Mouse (Mus musculus) gonadal fat pad, adult 2 months (tissue): ENCODE data around the gene 1520401A03Rik. TPM values are rescaled to one million over a fixed set of nuclear protein-coding genes. Genes with fewer than 3 reads are reported as not detected.
"Not testable (repeated sequence)": the region's sequence is repeated elsewhere in the genome, so short reads cannot be mapped to it uniquely, and the experiment has no call there.

ENCODE experiments used
- DNase-seq: peaks from one replicate; pipeline ENCODE4 v3.0.0-alpha.2; 2012; ENCODE audit warnings: low read depth
- polyA plus RNA-seq: library from polyadenylated mRNA; depleted of rRNA; stranded (reverse); fragments of >200 nt; gene quantifications from 2 replicates; pipeline ENCODE4 v1.2.3, GENCODE M21; 2012; rRNA removed

1520401A03Rik gene
- 0.16 and 0.28 TPM in 2 replicates for polyA plus RNA-seq

DNA sequence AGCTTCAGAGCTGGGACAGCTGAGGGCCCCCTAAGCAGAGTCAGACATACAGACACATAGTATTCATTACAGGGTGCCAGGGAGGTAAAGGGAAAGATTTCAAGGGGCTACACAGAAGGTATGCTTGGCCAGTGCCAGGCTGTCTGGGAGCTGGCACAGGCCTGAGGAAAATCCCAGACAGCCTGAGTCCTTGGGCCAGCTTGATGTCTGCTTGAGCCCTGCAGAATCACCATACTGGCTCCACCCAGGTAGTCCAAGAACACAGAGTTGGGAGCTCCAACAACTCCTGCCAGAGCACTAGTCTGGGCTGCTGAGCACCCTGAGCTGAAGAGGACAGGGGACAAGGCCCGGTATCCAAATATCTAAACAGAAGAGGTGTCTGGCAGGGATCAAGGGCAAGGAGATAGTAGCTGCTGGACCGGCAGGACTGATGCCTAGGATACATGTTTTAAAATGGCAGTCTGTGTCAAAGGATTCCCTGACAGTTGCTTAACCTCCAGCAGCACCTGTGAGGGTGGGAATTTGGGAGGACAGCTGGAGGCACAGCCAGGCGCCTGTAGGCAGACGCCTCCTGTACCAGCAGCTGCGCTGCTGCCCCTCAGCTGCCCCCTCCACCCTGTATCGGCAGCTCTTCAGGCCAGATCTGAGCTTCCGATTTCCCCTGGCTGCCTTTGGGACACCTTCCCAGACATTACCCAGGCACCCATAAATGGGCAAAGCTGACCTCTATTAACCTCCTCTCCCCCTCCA, at the start of gene 1520401A03Rik:
Gene 1520401A03Rik, minus strand, starts transcription at position 408 of the 750 bp plus-strand sequence.
- no peak for DNase-seq

DNA sequence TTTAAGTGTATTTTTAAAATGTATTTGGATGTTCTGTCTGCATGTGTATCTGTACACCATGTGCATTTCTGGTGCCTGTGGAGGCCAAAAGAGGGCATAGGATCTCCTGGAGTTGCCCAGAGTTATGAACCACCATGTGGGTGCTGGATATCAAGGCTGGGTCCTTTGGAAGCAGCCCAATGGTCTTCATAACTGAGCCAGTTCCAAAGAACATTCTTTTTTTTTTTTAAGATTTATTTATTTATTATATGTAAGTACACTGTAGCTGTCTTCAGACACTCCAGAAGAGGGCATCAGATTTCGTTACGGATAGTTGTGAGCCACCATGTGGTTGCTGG, 49.6 kb upstream of the 1520401A03Rik start:
- not testable (repeated sequence) for DNase-seq

DNA sequence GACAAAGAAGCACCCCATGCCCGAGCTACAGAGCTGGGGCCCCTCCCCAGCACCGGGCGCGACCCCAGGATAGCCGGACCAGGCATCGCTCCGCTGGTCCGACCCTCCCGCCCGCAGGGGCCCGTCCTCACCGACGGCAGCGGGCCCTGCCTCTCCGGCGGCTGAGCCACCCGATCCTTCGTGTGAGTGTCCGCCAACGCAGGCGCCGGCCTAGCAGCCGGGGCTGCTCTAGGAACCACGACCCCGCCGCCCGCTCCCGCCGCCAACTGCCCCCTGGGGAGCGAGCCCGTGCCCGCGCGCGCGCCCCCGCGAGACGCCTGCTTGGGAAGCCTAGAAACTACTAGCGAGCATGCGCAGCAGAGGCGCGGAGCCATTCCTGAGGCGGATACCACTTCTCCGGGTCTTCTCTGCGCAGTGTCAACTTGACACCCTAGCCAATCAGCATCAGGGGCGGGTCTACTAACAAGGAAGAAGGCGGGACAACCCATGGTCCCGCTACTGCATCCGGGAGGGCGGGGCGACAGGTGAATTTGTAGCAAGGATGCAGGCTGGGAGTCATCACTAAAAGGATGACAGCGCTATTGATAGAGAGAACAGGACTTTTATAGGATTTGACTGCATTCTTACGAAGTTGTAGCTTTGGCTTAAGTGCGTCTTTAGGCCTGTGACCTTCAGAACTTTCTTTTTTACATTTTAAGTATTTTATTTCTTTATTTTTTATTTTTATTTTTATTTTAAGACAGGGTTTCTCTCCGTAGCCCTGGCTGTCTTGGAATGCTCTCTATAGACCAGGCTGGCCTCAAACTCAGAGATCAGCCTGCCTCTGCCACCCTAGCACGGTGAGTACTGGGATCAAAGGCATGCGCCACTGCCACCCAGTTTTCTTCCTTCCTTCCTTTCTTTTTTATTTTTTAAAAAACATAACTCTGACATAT, 49.0 kb upstream of the 1520401A03Rik start, which contains the start of gene Flywch1:
Gene Flywch1, minus strand, starts transcription at position 319 of the 935 bp plus-strand sequence.
- peak; percentile 75 for DNase-seq

DNA sequence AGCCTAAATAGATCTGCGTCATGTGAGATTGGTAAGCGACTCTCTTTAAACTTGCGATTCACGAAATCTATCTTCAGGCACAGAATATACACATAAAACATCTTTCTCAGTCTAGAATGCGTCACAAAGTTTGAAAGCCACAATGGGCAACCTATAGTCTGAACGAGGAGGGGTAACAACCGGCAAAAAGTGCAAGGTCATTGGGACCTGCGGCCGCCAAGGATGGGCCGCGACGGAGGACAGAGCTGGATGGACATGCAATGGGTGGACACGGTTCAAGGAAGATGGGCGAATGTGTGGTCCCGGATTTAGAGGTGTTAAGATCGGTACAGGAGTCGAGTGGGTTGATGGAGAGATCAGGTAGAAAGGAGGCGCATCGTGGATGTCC, 48.3 kb upstream of the 1520401A03Rik start:
- DNase-seq: no peak

DNA sequence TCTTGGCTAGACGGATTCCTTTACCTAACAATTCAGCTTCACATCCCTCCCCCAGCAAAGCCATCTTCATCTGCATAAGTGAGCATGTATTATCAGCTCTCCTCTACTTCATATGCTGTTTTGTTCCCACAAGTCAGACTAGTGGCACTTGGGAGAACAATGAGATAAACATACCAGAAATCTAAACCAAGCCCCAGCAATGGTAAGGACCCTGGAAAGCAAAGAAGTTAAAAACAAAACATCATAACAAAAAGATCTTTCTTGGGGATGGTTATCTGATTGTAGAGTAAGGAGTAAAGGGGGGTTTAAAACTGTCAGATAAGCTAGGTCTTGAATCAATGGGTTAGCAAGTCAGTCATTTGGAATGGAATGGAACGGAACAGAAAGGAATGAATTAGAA, 47.9 kb upstream of the 1520401A03Rik start:
- DNase-seq: no peak

DNA sequence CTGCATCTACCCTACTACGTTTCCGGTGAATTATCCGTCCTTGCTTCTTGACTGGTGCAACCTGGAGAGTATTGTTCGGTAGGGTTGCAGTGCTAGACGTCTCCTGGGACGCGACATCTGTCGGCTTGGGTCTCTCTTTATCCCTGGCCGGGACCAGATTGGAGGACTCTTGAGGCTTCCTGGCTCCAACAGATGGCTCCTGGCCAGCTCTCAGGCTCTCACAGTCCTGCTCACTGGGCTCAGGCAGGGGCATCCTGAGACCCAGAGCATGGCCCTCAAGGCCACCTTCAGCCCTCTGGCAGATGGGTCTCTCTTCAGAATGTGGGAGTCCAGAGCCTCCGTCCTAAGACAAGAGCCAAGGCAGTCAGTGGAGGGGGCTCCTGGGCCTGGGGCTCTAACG, 40.4 kb upstream of the 1520401A03Rik start:
- no peak for DNase-seq

DNA sequence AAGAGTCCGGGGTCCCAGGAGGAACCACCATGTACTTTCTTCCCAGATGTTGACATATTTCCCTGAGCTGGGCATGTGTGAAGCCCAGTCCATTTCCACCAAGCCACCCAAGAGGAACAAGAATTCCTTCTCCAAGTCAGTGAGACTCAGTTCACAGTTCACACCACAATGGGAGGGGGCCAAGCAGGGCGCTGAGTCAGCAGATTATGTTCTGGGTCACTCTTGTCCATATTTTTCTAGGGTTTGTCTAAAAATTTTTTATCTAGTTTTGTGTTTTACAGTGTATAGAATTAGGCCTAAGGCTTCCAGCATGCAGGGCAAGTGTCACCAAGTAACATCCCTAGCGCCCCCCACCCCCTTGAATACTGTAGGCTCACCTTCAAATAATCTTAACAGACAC, 38.6 kb upstream of the 1520401A03Rik start:
- DNase-seq: no peak

DNA sequence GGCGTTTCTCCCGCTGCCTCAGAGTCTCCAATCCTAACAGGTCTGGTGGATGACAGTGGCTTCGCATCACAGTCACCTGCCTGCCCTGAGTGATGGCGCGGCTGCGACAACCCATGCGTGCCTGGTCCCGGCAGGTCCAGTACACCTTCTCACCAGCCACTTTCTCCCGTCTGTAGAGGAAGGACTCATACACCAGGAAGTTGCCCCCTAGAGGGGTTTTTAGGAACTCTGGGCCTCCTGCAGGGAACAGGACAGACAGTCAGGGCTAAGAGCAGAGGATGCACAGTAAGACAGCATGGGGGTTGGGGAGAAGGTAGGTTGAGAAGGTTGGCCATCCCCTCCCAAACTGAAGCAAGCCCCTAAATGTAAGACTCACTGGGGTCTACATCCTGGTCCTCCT, 37.6 kb upstream of the 1520401A03Rik start:
- no peak for DNase-seq

DNA sequence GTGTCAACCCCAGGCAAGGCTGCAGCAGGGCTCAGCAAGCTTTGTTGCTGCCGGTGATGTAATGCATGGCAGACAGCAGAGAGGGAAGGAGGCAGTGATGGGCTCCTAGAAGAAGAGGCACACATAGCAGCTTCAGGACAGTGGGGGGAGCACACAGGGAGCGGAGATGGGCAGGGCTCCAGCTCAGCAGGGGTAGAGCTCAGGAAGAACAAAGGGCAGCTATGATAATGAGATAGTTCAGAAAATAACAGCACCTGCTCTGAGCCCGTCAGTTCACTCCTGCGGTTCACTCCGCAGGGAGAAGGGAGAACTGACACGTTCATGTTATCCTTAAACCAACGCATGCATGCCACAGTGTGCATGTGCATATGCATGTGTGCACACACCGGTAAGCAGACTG, 36.2 kb upstream of the 1520401A03Rik start:
- no peak for DNase-seq

DNA sequence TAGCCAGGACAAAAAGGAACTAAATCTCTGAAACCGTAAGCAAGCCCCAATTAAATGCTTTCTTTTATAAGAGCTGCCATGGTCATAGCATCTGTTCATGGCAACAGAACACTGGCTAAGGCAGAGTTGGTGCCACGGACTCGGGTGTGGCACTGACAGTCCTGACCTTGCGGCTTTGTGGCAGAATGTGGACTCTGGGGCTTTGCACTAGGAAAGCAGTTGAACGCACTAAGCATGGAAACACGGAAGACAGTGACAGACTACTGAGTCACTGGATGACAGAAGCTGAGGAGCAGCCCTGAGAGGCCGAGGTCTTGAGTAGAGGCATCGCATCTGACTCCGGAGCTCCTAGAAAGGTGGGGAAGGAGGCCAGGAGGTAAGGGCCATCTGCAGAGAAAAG, 35.0 kb upstream of the 1520401A03Rik start:
- DNase-seq: no peak

DNA sequence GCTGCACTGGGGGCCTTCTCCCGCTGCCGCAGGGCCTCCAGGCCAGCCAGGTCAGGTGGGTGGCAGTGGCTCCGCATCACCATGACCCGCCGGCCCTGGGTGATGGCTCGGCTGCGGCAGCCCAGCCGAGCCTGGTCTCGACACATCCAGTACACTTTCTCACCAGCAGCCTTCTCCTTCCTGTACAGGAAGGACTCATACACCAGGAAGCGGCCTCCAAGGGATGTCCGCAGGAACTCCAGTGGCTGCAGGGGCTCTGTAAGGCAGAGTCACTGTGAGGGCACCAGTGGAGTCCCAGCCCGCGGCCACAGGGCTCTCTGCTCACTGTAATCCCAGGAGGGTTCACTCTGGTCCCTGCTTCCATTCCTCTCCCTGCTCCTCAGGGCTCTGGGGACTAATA, 33.1 kb upstream of the 1520401A03Rik start:
- DNase-seq: no peak

DNA sequence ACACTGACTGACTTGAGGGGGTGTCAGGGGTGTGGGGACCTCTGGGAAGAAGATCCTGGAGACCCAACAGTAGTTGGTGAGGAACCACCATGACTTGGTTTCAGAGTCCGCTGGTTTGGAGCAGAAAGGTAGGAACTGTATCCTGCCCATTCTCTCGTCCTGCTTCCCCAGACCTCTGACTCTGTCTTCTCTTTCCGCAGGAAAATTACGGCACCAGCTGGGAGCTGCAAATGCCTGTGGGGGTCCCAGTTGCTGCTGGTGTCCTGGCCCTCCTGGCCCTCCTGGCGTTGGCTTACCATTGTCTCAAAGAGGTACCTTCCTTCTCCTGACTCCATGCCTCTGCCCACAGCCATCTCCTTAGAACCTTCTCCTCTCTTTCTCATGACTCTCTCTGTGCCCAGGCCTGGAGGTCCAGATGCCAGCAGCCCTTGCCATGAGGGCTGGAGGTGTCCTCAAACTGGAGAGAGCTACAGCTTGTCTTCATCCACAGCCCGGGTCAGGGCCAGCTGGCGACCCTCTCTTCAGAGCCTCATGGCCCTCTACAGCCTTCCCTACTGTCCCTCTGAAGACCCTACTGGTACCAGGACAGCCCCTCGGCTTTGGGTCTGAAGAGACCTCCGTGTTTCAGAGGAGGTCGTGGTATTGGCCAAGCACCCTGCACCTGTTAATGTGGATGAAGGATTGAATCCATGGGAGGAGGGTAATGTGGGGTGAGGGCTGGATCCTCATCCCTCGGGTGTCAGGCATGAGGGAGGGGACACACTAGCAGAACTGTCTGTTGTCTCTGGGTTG, 27.0 kb upstream of the 1520401A03Rik start:
- DNase-seq: no peak

DNA sequence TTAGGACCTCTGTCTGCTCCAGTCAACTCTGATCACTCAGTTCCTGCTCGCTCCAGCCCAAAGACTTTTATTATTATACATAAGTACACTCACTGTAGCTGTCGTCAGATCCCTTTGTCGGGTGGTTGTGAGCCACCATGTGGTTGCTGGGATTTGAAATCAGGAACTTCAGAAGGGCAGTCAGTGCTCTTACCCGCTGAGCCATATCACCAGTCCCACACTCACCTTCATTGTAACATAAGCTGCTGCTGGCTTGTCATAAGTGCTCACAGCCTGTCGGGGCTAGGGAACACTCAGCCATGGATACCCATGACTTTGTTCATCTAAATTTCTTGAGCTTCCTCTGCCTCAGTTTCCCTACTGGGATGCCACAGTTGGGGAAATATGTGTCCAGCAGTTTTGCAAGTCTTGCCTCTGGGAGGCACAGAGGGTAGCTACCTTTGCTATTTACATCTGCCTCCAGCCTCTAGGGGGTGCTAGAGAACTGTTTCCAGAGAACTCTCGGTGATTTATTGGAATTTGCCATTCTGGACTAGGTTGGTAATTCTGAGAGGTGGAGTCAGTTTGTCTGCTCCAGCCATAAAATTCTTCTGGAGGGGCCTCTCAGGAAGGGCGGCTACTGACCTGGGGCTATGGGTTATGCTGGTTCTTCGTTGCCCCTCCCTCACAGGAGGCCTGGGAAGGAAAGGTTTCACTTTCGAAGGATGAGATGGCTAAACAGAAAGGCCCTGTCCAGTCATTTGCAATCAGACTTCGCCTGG, 26.2 kb upstream of the 1520401A03Rik start:
- DNase-seq: no peak

DNA sequence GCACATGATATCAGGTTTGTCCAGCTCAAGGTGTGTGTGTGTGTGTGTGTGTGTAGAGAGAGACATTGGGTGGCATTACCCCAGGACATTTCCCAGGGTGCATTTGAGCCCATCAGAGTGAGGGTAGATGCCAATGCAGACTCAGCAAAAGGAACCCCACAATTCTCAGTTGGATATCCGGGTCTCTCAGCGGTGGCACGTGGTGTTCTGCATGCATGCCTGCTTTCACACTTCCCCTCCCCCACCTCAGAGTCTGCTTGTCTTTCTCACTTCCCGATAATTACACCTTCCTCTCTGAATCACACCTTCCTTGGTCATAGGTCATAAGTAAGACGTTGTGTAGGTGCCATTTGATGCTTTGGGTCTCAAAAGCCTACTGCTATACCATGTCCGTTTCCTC, 25.4 kb upstream of the 1520401A03Rik start:
- DNase-seq: no peak

DNA sequence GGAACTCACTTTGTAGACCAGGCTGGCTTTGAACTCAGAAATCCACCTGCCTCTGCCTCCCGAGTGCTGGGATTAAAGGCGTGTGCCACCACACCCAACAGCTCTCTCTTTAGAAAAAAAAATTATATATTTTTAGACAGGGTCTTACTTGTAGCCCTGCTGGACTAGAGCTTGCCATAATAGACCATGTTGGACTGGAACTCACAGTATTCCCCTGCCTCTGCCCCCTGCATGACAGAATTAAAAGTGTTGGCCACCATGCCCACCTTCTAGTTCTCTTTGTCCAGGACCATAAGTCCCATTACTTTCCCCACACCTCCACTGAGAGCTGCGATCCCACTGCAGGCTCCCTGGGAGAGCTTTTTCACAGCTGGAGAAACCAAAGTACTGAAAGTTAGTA, 24.9 kb upstream of the 1520401A03Rik start:
- no peak for DNase-seq

DNA sequence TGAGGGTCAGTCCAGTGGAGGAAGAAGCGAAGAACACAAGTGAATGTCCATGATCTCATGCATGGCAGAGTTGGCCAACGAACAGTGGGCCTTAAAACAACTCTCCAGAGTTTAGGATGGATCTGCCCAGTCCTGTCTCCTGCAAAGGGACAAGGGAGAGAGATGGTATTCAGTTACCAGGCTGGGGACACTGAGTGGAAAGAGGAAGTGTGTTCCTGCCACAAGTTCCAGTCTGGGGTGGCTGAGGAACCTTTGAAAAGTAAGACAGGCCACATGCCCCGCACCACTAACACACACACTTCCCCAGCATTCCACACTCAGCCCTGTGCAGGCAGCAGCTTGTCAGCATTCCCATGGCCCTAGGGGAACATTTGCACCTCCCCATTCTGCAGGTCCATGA, 24.2 kb upstream of the 1520401A03Rik start:
- DNase-seq: no peak

DNA sequence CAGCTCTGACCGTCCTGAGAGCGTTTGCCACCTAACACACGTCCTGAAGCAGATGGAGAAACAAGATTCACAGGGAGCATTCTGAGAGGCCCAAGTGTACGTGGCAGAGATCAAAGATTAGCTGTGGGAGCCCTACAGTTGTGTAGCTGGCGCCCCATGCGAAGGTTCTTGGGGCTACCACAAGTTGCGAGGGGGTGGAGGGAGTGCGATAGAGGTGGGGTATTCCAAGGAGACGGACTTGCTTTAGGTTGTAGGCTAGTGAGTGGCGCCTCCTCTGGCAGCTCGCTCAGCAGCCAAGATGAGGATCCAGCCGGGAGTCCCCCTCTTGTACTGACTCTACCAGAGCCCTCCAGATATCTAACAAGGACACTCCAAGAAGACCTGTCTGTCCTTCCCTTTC, 23.7 kb upstream of the 1520401A03Rik start:
- no peak for DNase-seq

DNA sequence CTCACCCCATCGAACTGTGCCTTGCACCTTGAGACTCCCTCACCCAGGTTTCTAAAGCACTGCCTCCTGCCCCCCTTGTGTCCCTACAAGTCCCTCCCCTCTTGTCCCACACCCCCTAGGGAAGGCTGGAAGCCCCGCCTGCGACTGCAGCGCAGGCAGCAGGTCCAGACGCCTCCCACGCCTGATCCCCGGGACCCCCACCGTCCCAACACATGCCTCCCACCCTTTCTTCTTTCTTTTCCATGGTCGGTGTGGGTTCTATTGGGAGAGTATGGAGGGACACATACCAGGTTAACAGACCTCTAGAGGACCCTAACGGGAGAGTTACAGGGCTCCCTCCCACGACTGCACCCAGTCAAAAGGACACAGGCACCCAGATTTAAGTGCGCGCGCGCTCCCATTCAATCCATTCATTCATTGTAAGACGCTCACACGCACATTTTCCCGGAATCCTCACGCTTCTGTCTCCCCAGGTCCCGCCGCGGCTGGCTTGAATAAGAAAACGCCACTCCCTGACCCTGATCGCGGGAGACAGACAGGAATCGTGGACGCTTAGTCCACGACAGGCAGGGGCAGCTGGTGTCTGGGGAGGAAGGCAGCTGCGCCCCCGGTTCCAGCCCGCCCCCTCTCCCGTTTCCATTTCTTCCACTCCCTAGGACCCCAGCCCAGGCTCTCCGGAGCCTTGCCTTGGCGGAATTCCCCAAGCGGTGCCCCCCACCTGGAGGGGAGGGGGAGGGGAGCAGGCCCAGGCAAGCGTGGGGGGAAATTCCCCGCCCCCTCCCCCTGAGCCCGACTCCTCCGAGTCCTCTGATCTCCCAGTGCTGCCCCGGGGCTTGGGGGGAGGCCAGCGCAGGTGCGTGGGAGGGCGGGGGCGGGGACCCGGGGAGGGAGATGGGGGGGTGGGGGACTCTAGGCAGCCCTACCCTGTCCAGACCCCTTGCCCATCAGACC, 23.0 kb upstream of the 1520401A03Rik start, which contains the start of gene Kremen2:
Gene Kremen2, minus strand, starts transcription at position 533 of the 951 bp plus-strand sequence.
- DNase-seq: no peak

DNA sequence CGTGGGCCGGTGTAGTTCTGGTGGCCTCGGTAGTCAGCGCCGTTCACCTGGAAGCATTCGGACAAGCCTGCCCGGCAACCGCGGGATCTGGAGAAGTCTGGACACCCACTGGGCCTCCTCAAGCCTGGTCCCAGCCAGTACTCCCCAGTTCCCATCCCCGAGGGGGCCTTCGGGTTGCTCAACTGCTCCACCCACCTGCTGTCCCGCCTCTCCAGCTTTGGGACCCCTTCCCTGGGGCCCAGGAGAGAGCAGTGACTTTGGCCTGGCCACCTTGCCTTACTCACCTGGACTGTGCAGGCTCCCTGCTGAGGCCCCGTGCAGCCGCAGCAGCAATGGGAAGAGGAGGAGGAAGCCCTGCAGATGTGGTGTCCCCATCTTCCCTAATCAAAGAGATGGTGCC, 22.1 kb upstream of the 1520401A03Rik start:
- DNase-seq: no peak

DNA sequence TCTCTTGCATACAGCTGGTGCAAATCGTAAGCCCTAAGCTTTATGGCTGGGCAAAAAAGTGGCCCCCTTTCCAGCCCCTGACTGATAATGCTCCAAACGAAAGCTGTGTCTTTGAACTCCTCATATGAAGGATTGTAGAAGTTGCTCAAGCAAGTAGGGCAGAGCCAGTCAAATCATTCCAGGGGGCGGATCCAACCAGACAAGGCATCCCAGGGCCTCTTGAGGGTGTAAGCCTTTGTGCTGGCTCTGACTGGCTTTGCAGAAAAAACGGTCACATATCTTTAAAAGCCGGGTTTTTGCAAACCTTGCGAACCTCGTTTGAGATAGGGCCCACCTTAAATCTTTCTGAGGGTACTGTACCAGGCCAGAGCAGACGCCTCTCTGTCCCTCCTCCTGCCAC, 21.5 kb upstream of the 1520401A03Rik start:
- no peak for DNase-seq
